Mouse (Mus musculus) naive thymus-derived CD4-positive, alpha-beta T cell, adult 5 months (primary cell): ENCODE measurements around the gene Bcat2. TPM values are rescaled to one million over a fixed set of nuclear protein-coding genes. Genes with fewer than 3 reads are reported as not detected.

Experiments used
- polyA plus RNA-seq: library from polyadenylated mRNA; unstranded; fragments of 100-300 nt; shearing (Covaris generic); gene quantifications from one replicate; pipeline ENCODE4 v1.2.1, GENCODE M21; 2017

Gene Bcat2
- 123 TPM for polyA plus RNA-seq

DNA sequence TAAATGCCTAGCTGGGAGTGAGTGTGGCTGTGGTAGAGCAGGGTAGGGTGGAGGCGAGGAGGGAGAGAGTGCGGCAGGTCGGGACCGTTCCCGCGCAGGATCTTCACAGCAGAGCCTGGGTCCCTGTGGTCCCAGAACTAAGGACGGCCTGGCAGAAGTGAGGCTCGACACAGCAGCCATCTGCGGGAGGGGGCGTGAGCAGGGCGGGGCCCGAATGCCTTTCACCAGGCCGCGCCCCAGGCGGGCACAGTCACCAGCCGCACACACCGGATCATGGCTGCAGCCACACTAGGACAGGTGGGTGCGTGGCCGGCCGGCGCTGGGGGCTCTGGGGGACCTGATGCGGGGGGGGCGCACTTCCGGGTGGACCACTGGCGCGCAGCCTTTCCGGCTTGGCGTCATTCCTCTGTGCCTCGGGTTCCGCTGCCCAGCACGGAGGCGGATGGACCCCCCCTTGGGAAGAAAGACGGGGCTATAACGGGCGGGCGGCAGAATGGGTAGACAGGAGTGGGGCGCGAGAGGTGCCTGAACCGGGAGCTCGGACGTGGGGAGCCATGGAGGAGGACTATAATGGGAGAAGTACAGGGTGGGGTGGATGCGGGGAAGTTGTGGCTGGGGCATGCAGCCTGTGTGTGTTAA lies at the start of gene Bcat2:
Bcat2 (plus strand) TSS at position 51 of the 639 bp plus-strand sequence.

DNA sequence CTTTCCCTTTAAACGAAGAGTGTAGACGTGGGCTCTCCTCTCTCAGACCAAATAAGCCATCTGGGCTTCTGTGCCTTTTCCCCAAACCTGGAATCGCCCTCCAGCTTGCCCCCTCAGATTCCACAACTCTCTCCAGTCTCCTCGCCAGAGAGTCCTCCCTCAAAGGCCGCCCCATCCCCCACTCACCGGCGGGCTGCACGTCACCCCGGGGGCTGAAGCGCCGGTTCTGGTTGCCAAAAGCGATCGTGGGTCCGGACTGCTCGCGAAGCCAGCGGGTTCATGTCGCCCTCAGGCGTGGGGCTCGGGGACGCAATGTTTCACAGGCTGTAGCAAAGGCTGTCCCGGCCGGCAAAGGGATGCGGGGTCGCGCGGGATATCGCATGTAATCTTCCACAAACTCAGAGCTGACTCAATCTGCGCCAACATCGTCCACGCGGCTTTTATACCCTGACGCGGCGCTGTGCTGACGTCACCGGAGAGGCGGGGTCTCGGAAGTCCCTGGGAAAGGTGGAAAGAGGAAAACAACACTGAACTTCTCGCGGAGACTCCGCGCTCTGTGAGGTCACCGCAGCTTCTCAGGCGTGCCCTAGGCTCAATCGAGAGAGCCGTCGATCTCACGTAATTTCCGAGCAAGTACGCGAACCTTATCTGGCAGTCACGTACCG lies 44.0 kb upstream of the Bcat2 start, which contains the start of the genes Ppp1r15a and Plekha4:
Ppp1r15a (minus strand) TSS at position 460 of the 665 bp plus-strand sequence.
Plekha4 (plus strand) TSS at position 522 of the 665 bp plus-strand sequence.

DNA sequence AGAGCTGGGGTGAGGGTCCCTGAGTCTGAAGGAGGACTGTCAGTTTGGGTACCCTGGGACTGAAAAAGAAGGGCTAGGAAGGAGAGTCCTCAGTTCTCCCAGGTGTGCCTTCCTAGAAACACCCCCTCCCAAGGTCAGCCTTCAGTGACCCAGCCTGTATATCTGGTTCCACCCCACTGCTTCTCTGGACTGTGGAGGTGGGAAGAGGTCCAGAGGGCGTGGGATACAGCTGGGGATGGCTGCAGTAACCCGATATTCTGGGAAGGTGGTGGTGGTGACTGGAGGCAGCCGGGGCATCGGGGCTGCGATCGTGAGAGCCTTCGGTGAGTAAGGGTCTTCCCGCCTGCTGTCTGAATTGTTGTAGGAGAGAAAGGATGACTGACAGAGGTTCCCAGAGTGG lies 15.2 kb upstream of the Bcat2 start, which contains the start of gene Hsd17b14:
Hsd17b14 (plus strand) TSS at position 150 of the 400 bp plus-strand sequence.

GRCm38 (mm10) chr7:45617042-45617695 lies 47.2 kb downstream of the Bcat2 start, which contains the start of gene Fut1:
Fut1 (plus strand) TSS chr7:45617289.

GRCm38 (mm10) chr7:45621443-45621842 lies 51.5 kb downstream of the Bcat2 start, which contains the start of gene Izumo1:
Izumo1 (plus strand) TSS chr7:45621811.

DNA sequence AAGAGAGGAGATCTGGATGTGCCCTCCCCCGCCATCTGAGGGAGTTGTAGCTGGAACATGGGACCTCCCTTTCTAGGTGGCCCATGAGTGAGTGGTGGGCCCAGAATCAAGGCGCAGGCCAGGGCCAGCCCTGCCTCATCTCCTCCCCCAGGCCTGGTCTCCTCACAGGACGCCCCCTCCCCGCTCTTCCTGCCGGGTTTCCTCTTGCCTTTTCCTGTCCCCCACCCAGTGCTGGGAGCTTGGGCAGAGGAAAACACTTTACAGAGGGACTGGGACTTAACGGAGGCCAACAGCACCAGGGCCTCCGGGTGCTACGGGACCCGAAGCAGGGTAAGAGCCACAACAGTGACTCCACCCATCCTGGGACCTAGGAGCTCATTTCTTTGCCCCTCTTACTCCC lies 57.3 kb downstream of the Bcat2 start, which contains the start of gene Rasip1:
Rasip1 (plus strand) TSS at position 228 of the 400 bp plus-strand sequence.

Other genes starting within 250 kb of the Bcat2 start
- gene Trpm4, start 236.4 kb upstream of the Bcat2 start, polyA plus RNA-seq, result 8.0 TPM
- not detected for gene Hrc, start 234.9 kb upstream of the Bcat2 start, polyA plus RNA-seq
- not detected for gene Ppfia3, start 203.1 kb upstream of the Bcat2 start, polyA plus RNA-seq
- gene Lin7b, start 199.6 kb upstream of the Bcat2 start, polyA plus RNA-seq, result not detected
- gene Snrnp70, start 174.4 kb upstream of the Bcat2 start, polyA plus RNA-seq, result 236 TPM
- not detected for gene Kcna7, start 164.5 kb upstream of the Bcat2 start, polyA plus RNA-seq
- gene Ntf5, start 156.5 kb upstream of the Bcat2 start, polyA plus RNA-seq, result not detected
- gene Lhb, start 149.3 kb upstream of the Bcat2 start, polyA plus RNA-seq, result not detected
- gene Gys1, start 135.3 kb upstream of the Bcat2 start, polyA plus RNA-seq, result 8.8 TPM
- 33.7 TPM for gene Ruvbl2, start 132.1 kb upstream of the Bcat2 start, polyA plus RNA-seq
- 2,872 TPM for gene Ftl1, start 110.3 kb upstream of the Bcat2 start, polyA plus RNA-seq
- gene Bax, start 103.3 kb upstream of the Bcat2 start, polyA plus RNA-seq, result 198 TPM
- 6.5 TPM for gene Tulp2, start 88.3 kb upstream of the Bcat2 start, polyA plus RNA-seq
- gene Gm45808, start 83.3 kb upstream of the Bcat2 start, polyA plus RNA-seq, result not detected
- gene Dhdh, start 81.3 kb upstream of the Bcat2 start, polyA plus RNA-seq, result 0.16 TPM
- gene Nucb1, start 59.7 kb upstream of the Bcat2 start, polyA plus RNA-seq, result 133 TPM
- gene Ppp1r15a, start 43.9 kb upstream of the Bcat2 start, polyA plus RNA-seq, result 587 TPM
- gene Plekha4, start 43.8 kb upstream of the Bcat2 start, polyA plus RNA-seq, result 1.0 TPM
- 0.66 TPM for gene Hsd17b14, start 15.3 kb upstream of the Bcat2 start, polyA plus RNA-seq
- gene Fgf21, start 45.3 kb downstream of the Bcat2 start, polyA plus RNA-seq, result not detected
- not detected for gene Fut1, start 47.1 kb downstream of the Bcat2 start, polyA plus RNA-seq
- not detected for gene Izumo1, start 51.7 kb downstream of the Bcat2 start, polyA plus RNA-seq
- 0.41 TPM for gene Rasip1, start 57.3 kb downstream of the Bcat2 start, polyA plus RNA-seq
- not detected for gene Mamstr, start 69.8 kb downstream of the Bcat2 start, polyA plus RNA-seq
- not detected for gene Fut2, start 96.2 kb downstream of the Bcat2 start, polyA plus RNA-seq
- gene Ntn5, start 113.9 kb downstream of the Bcat2 start, polyA plus RNA-seq, result 0.26 TPM
- 0.16 TPM for gene Sec1, start 124.2 kb downstream of the Bcat2 start, polyA plus RNA-seq
- 4.5 TPM for gene Car11, start 129.7 kb downstream of the Bcat2 start, polyA plus RNA-seq
- 15.3 TPM for gene Dbp, start 134.9 kb downstream of the Bcat2 start, polyA plus RNA-seq
- 1,856 TPM for gene Rpl18, start 145.3 kb downstream of the Bcat2 start, polyA plus RNA-seq
- gene Sphk2, start 147.8 kb downstream of the Bcat2 start, polyA plus RNA-seq, result 19.2 TPM
- gene Fam83e, start 151.1 kb downstream of the Bcat2 start, polyA plus RNA-seq, result 0.36 TPM
- not detected for gene Spaca4, start 155.7 kb downstream of the Bcat2 start, polyA plus RNA-seq
- not detected for gene Lmtk3, start 213.6 kb downstream of the Bcat2 start, polyA plus RNA-seq
- 4.7 TPM for gene Sult2b1, start 214.5 kb downstream of the Bcat2 start, polyA plus RNA-seq
- gene Cyth2, start 244.4 kb downstream of the Bcat2 start, polyA plus RNA-seq, result 138 TPM